Mouse (Mus musculus) frontal cortex, postnatal 36 days (tissue): ENCODE measurements around the gene Sema6d.
A peak's percentile ranks its signal among the peaks of the same experiment; 100 is the strongest.

ENCODE experiments used
- DNase-seq, 2 experiments: peaks; one replicate each; pipeline ENCODE4 v3.0.0; 2022; ENCODE audit warnings: low spot score in 2 of 2

Sema6d gene

DNA sequence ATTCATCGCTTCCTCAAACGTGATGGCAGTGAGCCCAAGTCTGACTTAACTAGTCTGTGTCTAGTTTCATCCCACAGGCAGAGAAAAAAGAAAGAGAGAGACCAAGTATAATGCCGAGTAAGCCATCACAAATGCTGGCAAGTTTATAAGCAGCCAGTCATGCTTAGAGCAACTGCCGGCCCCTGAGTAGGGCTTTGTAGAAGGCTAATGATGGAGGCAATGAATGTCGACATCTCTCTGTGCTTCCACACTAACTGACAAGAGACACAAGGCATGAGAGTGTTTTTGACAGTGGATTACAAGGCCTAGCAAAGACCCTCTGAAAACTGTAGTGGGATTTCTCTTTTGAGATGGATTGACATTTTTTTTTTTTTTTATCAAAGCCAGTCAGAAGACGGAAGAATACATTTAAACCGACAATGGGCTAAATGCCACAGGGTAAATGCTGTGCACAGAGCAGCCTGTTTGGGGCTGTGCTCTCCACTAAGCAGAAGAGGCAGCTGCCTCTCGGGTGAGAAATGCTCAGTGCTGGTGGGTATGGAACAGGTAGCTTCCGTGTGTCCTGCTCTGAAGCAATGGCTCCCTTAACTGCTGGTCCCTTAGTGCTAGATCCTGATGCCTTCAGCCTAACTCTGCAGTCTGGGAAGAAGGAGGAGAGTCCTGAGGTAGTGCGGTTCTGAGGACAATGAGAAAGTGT, 380.7 kb downstream of the Sema6d start:
- DNase-seq, result no peak

DNA sequence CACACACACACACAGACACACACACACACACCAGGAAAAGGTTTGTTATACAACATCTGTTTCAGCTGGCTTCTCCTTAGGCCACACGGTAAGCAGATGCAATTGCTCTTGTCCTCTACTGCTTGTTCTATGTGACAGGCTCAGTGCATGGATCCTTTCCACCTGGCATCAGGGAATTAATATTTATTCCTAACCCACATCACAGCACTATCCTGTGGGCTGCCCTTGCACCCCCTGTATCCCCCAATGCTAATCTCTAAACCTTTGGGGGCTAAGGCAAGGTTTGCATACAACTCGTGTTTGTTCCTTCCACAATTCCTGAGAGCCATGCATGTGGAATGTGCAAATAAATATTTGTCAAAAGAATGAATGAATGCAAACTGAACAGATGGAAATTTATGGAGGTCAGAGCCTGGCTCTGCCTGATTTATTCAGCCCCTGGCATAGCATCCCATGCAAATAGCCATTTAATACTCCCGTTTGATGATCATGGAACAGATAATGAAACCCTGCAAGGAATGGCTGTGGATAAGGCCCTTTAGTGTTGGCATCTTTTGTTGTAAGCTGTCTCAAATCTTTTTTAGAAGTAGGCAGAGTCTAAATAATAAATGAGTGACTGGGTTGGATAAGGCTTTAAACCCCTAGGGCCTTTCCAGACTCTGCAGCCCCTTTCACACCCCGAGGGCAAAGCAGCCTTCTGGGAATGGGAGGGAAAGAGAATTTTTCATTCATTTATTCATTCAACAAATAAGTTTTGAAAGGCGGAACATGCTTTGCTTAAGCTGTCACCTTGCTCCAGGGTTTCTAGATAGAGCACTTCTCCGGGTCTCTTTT, 383.1 kb downstream of the Sema6d start:
- DNase-seq, result no peak

DNA sequence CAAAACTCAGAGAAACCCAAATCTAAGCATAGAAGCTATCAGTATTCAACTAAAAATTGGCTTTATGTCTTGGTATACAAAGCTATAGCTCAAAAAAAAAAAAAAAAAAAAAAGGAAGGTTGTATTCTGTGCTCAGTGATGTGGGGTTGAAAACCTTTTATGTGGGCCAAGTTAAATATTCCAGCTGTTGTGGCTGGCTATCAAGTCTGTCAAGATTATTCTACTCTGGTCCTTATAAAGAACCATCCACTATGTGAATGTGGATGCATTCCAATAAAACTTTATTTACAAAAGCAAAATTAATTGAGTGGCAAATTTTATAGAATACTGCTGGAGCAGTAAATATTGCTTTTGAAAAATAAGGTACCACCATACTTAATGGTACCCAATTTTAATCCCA, 388.1 kb downstream of the Sema6d start:
- no peak for DNase-seq

DNA sequence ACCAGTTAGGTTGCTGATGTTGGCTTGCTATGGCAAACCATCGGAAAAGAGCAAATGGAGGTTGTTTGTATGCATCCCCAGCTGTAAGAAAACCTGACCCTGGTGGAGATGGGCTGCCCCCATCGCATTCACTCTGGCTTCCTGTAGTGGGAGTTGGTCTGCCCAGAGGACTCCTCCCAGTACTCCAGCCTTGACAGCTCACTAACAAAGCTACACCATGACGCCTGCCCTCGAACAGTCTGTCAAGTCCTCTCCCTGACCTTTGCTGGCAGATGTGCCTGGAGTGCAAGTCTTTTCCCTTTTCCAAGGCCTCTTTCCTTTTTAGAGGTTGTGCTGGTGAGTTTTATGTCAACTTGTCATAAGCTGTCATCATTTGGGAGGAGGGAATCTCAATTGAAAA, 388.8 kb downstream of the Sema6d start:
- no peak for DNase-seq

DNA sequence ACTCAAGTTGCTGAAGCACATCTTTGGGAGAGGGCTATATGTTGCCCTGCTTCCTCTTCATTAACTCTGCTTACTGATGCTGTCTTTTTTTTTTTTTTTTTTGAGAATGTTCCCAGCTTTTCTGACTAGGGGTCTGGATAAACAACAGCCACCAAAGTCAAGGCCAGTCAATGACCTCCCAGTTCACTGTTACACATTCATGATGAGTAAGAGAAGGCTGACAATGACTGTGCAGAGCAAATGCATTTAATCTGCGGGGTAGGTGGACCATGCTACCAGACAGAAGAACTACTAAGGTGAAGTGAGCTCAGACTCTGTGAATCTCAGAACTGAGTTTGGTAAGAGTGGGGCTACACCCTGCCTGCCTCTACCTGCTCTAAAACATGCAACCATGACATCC, 396.0 kb downstream of the Sema6d start:
- no peak for DNase-seq

DNA sequence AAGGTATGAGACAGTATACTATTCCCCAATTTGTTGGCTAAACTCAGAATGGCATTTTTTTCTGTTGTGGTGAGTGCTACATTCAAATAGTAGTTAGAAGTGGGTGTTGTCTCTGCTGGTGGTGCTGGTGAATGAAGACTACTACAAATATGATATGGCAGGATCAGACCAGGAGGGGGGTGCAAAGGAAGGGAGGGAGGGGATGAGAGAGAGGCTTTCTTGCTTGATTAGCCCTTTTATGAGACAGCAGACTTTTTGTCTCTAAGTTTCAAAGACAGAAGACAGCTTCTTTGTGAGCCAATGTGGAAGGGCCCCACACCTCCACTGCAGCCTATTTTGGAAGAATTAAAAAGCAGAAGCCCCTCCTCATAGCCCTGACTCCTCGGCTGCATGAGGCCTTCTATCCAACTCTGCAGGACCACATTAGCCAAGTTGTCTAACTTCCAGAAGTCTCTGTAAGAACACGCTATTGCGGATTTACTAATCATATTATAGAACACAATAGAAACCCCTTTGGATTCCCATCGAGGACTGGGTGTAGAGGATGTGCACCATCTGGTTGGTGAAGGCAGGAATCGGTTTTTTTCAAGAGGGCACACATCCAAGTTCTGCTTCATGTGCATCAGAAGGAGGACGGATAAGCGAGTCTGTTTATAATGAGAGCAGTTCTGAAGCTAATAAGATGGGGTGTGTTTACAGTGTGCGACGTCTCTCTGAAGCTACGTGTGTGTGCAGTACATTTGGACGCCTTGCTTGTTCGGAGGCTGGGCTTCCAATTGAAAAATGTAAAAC, 400.4 kb downstream of the Sema6d start:
- peak in 1 of 2 experiments; percentile 27 for DNase-seq

DNA sequence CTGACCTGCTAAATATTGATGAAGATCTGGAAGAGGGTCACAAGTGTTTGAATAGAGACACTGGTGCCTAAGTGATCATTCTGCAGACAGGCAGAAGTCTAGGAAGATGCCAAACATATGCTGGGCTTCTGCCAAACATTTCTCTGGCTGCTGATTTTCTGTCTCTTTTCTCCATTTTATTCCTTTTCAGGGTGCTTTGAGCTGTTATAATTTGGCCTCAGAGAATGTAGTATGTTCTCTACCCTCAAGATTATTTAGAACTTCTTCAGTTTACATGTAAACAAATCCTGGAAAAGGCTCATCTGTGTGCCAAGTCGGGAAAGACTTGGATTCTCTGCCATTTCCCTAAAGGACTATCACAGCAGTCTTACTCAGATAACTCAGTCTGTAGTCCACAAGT, 406.0 kb downstream of the Sema6d start:
- no peak for DNase-seq

DNA sequence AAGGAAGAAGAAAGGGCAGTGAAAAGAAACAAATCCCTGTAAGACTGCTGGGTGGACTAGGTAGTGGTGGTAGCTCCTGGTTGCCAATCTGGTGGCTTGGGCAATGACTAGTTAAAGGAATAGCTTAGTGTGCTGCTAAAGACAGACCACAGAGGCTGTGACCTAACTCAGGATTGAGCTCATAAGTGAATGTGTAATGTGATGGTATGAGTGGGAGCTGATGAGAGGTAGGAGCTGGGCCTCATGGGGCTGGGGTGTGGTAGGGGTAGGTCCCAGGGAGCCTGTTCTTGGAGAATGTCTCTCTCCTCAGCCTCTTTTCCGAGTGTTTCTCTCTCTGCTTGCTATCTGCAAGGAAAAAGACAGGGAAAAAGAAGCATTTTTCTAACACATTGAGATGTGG, 409.9 kb downstream of the Sema6d start:
- no peak for DNase-seq

DNA sequence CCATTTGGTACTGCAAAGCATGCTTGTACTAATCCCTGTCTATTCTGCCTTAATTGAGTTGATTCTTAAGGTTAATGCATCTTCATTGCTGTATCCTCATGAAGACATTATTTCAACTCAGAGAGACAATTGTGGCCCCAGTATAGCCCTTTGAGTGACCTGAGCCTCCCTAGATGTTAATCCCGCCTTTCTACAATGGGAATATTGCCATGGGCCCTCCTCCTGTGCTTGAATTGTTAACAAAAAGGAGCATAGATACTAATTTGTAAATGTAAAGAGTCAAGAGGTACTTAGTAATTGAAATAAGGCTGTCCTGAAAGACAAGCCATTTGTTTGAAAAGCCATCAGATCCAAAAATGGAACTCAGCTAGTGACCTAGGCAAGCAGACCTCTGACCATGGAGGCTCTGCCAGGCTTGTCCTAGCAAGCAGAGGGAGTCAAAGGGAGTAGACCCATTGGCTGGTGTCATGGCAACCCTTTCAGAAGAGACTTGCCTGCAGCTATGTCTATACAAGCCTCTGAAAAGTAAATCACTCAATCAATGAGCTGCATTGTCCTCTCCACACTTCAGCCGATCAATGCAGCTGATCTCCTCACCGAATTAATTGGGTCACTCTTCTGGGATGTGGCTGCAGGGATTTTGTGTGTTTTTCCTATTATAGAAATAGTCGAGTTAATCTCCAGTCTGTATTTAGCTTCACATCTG, 416.2 kb downstream of the Sema6d start:
- DNase-seq, result no peak

DNA sequence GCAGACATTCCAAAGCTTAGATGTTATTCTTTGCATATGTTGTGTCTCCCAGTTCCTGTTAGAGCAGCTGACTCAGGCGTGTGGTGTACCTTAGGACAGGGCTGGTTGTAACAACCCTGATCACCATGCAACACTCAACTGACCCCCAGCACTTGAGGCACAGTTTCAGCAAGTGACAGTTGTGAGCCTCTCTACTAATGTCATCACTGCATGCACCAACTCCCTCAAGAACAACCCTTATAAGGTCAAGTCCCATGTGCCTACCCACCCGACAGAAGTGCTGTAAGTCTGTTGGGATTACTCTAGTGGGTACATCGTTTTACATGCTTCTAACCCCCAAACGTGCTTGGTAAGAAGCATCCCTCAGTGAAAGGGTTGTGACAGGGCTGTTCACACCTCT, 418.0 kb downstream of the Sema6d start:
- no peak for DNase-seq

DNA sequence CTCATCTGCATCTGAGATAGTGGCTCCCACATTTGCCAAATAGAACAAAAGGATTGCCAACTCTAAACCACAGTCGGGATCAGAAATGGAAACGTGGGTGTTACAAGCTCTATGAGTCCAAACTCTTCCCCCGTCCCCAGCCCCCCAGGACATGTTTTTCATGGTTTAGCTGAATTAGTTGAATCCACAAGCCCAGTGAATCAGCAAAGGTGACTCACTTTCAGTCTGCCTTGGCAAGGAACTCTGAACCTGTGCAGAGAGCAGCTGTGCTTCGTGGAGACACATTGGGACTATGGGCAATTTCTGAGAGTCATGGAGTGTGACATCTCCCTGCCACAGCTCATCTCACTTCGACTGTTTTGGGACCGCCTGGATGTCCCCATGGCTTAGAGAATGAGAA, 419.7 kb downstream of the Sema6d start:
- peak; percentile 38 to 40 for DNase-seq

DNA sequence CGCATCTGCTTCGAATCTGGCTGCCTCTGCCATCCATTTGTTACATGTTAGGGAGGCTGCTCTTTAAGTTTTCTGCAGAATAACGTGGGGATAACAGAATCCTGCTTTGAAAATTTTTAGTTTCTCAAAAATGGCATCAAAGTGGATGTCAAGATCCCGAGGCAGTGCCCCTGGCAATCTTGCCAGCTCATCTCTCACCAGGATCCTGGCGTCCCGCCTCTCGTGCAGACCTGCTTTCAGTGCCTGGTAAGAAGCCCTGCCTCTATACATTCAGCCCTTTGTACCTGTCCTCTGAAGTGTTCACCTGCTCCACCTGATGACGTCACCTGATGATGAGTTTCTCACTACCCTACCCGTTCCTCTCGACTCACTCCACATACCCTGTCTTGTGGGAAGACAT, 422.1 kb downstream of the Sema6d start:
- DNase-seq, result no peak

DNA sequence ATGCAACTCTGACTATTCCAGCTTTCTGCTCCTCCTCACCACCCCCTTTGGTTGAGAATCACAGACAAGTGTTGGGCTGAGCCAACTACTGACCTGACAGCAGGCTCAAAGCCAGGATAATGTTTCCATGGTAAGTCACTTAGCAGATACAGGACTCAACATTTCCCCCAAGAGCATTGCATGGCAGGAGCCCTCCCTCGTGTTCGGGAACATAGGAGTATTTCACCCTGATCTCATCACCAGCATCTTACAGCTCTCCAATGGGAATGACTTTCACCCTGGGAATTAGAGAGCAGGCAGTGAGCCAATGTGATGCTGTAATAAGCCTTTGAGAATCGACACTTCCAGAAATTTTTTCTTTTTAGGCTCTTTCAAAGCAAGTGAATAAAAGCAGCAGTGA, 432.7 kb downstream of the Sema6d start:
- no peak for DNase-seq

DNA sequence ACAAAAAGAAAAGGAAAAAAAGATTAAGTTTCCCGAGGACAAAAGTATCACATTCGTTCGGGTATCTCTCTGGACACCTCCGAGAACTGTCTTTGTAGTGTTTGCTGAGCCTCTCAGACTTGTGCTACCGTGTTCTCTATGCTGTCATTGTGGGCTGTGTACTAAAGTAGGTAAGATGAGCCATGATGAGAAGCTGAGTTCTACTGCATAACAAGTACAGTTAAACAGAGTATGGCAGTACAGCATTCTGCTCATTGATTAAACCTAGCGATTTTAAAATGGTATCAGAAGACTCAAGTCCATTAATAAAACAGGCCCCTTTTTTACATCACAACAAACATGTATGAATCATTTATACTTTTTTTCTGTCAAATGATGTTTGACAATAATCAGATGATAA, 433.9 kb downstream of the Sema6d start:
- no peak for DNase-seq

DNA sequence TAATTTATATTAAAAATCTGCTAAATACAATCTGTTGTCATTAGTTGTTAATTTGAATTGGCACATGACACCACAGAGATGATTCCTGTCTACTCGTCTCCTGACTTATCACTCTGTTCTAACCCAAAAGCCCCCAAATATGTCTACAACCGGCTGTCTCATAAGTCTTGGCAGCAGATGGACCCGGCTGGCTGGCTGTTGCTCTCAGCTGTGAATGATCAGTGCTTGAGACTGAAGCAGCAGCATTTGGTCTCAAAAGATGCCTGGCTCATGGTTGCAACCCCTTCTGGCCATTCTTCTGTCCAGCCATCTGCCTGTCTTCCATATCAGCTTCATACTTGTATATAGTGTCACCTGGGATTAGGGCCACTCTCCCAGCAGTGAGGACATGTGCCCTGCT, 434.4 kb downstream of the Sema6d start:
- no peak for DNase-seq

DNA sequence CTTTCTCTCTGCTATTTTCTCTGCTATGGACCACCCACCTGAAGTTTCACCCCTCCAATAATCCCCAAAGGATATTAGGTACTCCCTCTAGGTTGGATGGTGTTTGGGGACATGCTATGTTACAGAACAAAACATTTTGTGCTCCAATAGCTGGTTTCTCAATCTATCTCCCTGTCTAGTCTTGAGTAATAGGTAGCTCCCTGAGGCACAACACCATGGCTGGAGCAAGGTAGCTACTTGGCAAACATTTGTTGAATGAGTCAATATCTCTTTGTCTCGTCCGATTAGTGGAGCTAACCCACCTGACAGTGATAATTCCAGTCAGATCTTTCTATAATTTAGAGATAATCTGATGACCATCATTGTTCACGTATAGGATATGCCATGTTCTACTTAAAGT, 437.9 kb downstream of the Sema6d start:
- DNase-seq, result no peak

DNA sequence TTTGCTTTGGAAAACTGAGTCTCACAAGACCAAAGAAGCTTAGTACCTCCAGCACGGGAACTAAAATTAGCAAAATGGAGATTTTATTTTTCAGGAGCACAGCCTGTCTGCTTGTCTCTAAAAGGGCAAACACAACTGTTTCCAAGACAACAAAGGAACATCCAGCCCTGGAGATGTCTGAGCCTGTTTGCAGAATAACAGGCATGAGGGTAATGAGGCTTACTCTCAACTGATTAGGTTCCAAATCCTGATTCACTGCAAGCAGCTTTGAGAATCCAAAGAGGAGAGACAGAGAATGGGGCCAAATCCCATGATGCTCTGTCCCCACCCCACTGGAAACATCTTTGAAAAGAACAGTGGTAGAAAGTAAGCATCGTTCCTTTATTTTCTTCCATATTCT, 440.7 kb downstream of the Sema6d start:
- peak in 1 of 2 experiments; percentile 7 for DNase-seq

DNA sequence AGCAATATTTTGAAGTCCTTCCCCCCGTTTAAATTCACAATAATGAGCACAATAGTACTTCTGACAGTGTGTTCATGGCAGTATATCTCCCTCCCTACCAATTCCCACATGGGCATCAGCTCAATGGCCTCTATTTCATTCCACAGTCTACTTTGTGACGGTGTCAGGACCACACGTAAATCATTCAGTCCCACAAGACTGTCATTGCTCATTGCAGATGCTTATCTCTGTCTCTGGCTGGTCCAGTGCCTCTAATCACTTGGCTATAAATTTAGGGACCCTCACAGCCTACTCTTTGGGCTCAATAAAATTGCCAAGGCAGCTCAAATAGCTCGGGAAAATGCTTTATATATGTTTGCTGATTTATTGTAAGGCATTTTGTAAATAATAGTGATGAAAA, 441.3 kb downstream of the Sema6d start:
- no peak for DNase-seq

DNA sequence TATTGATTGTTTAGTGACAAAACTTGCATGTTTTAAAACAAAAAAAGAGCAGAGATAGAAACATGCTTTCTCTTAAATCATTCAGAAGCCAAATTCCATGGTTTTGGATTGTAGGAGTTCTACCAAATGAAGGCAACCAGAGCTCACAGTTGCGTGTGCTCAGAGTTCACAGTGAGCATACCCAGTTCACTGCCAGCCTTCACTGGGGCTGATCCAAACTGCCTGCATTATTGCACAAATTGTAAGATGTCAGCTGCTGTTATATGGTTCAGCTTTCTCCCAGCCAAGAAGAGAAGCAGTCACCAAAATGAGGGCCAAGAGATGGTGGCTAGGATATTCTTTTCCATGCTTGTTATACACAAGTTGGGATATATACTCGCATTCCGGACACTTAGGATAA, 443.1 kb downstream of the Sema6d start:
- no peak for DNase-seq

DNA sequence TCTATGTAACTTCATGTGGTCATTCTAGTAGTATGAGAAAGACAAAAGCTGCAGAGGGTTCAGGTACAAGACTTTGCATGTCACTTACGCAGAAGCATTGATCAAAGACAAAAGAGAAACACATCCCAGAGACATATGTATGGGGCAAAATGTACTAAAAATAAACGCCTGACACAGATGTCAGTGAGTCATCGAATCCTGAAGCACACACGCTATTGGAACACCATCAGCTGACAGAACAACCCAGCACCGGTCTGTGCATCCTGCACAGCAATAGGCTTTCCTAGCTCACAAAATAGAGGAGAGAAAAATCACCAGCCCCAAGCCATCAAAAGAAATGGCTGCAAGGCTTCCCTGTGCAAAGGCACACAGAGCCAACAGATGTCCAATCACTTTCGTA, 443.8 kb downstream of the Sema6d start:
- peak; percentile 20 to 47 for DNase-seq

DNA sequence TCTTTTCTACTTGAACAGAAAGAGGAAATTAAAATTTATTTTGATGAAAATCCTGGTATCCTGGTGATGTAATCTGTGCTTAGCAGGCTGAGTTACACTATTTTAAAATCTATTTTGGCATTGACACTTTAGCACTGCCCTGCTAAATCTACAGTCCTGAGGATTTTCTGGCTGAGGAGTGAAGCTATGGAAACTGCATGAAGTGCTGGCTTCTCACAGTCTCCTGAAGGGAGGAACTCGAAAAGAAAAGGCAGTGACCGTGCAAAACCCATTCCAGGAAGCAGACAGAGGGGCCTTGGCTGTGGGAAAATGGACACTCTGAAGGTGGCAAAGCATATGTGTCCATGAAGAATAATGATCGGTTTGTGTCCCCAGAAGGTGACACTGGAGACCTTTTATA, 460.5 kb downstream of the Sema6d start:
- no peak for DNase-seq
